Mouse (Mus musculus) spleen, adult 2 months (tissue): ENCODE measurements around the gene Ubr4. TPM values are rescaled to one million over a fixed set of nuclear protein-coding genes. Genes with fewer than 3 reads are reported as not detected.

ENCODE experiments used
- DNase-seq, 2 experiments: peaks; one replicate each; pipeline versions ENCODE4 v3.0.0 to v3.0.0-alpha.2; 2012 to 2021; ENCODE audit warnings: low spot score in 2 of 2, low read depth in 1 of 2
- H3K27ac ChIP-seq: fragments of 200-500 bp; 2 replicates; pipeline ENCODE4 v1.5.1; 2012; ENCODE audit warnings: low read length, inconsistent platforms; ENCODE audit not compliant: insufficient read depth
- H3K27me3 ChIP-seq: fragments of 200-500 bp; 2 replicates; pipeline ENCODE4 v1.6.1; 2012; ENCODE audit warnings: mild to moderate bottlenecking, moderate library complexity, low read length, inconsistent platforms; ENCODE audit not compliant: control insufficient read depth, insufficient read depth
- H3K36me3 ChIP-seq: fragments of 200-500 bp; 2 replicates; pipeline ENCODE4 v1.6.1; 2012; ENCODE audit warnings: mild to moderate bottlenecking, low read length, inconsistent platforms; ENCODE audit not compliant: control insufficient read depth, insufficient read depth
- H3K4me1 ChIP-seq: fragments of 200-500 bp; 2 replicates; pipeline ENCODE4 v1.6.1; 2011; ENCODE audit warnings: inconsistent platforms; ENCODE audit not compliant: control insufficient read depth, insufficient read depth, insufficient read length
- H3K4me3 ChIP-seq: fragments of 200-500 bp; 2 replicates; pipeline ENCODE4 v1.5.1; 2011; ENCODE audit warnings: mild to moderate bottlenecking, inconsistent platforms; ENCODE audit not compliant: insufficient read depth, insufficient read length; ENCODE audit errors: extremely low read depth
- CTCF ChIP-seq: fragments of 200-500 bp; IDR thresholded peaks from 2 replicates; pipeline ENCODE4 v1.5.1; 2011; ENCODE audit warnings: mild to moderate bottlenecking, inconsistent platforms; ENCODE audit not compliant: insufficient read depth, insufficient read length, insufficient replicate concordance; ENCODE audit errors: extremely low read depth
- POLR2A ChIP-seq: fragments of 200-500 bp; IDR thresholded peaks from 2 replicates; pipeline ENCODE4 v1.6.1; 2011; ENCODE audit warnings: low read depth, low read length, inconsistent platforms
- WGBS: fragments of 180-500 bp; shearing (Covaris S2); methylation state at CpG from one replicate; pipeline ENCODE4 v1.1.7; 2018; 5-methylcytosine and 5-hydroxymethylcytosine counted together
- polyA plus RNA-seq: library from polyadenylated mRNA; depleted of rRNA; stranded (reverse); fragments of >200 nt; gene quantifications from 2 replicates; pipeline ENCODE4 v1.2.3, GENCODE M21; 2012

Ubr4 gene
- polyA plus RNA-seq, 1 experiment, result 201 TPM

- TF ChIP-seq CTCF, result no peak
- TF ChIP-seq POLR2A, result no peak
- H3K27me3 ChIP-seq, result no peaks in the 10 kb centered on the region
- H3K36me3 ChIP-seq, result peaks cover 60% of the 10 kb centered on the region
- H3K27ac ChIP-seq, result no peak overlapping the region
- no peaks in the 10 kb centered on the region for H3K4me1 ChIP-seq
- 95% methylated on average over 15 of the region's 15 CpGs for WGBS
- no peak overlapping the region for H3K4me3 ChIP-seq
- no peak for DNase-seq
Observed at GRCm38 (mm10) chr4:139442391-139443355, 90.3 kb downstream of the Ubr4 start.

- Histone ChIP-seq H3K27me3 (no peaks in the 10 kb centered on the region), H3K36me3 (peaks cover 69% of the 10 kb centered on the region), H3K4me3 (no peak overlapping the region), H3K4me1 (no peaks in the 10 kb centered on the region), H3K27ac (no peak overlapping the region)
- DNase-seq, result no peak
- 92% methylated on average over 10 of the region's 10 CpGs for WGBS
- TF ChIP-seq POLR2A, result no peak
- no peak for TF ChIP-seq CTCF
Observed at GRCm38 (mm10) chr4:139444315-139444714, 91.9 kb downstream of the Ubr4 start.

GRCm38 (mm10) chr4:139446176-139446575 is 93.8 kb downstream of the Ubr4 start:
- TF ChIP-seq POLR2A, result no peak
- TF ChIP-seq CTCF, result no peak
- DNase-seq, result no peak
- Histone ChIP-seq H3K4me3 (no peak overlapping the region), H3K4me1 (no peaks in the 10 kb centered on the region), H3K36me3 (peaks cover 72% of the 10 kb centered on the region), H3K27me3 (no peaks in the 10 kb centered on the region), H3K27ac (no peak overlapping the region)
- 96% methylated on average over 2 of the region's 2 CpGs for WGBS

- Histone ChIP-seq H3K36me3 (peaks cover 73% of the 10 kb centered on the region), H3K4me1 (no peaks in the 10 kb centered on the region), H3K27me3 (no peaks in the 10 kb centered on the region), H3K4me3 (no peak overlapping the region), H3K27ac (no peak overlapping the region)
- WGBS, result 87% methylated on average over 11 of the region's 11 CpGs
- DNase-seq, result no peak
- TF ChIP-seq POLR2A, result no peak
- TF ChIP-seq CTCF, result no peak
Observed at GRCm38 (mm10) chr4:139446731-139447675, 94.6 kb downstream of the Ubr4 start.

- H3K27ac ChIP-seq, result no peak overlapping the region
- no peak for DNase-seq
- TF ChIP-seq CTCF (no peak), POLR2A (no peak)
- H3K27me3 ChIP-seq, result no peaks in the 10 kb centered on the region
- no peak overlapping the region for H3K4me3 ChIP-seq
- H3K4me1 ChIP-seq, result no peaks in the 10 kb centered on the region
- peaks cover 66% of the 10 kb centered on the region for H3K36me3 ChIP-seq
- 93% methylated on average over 8 of the region's 8 CpGs for WGBS
Observed at GRCm38 (mm10) chr4:139452944-139453700, 100.7 kb downstream of the Ubr4 start.

GRCm38 (mm10) chr4:139454339-139454738 is 101.9 kb downstream of the Ubr4 start:
- DNase-seq, result no peak
- Histone ChIP-seq H3K27ac (no peak overlapping the region), H3K27me3 (no peaks in the 10 kb centered on the region), H3K36me3 (peaks cover 67% of the 10 kb centered on the region), H3K4me3 (no peak overlapping the region), H3K4me1 (no peaks in the 10 kb centered on the region)
- no peak for TF ChIP-seq CTCF
- TF ChIP-seq POLR2A, result no peak
- 72% methylated on average over 6 of the region's 6 CpGs for WGBS
